Comparison of ENCODE assay signal across 8 mouse cellular contexts in genomic region chr11:120492024-120492877, GRCm38 (mm10). TPM values are rescaled to one million over a fixed set of nuclear protein-coding genes. Genes with fewer than 3 reads are reported as not detected.
DNase-seq lines count a peak whose midpoint lies in the region; ATAC-seq and TF ChIP-seq lines count a peak whose summit lies in the region.

No protein-coding gene starts in this region.

- no peaks in the 10 kb centered on the region for H3K27me3 ChIP-seq in MEL (ENCODE audit: control insufficient read depth in 1 of 2, insufficient read depth in 2 of 2, low read length in 2 of 2)
- H3K27me3 ChIP-seq in embryonic facial prominence, embryonic 12.5 days: no peaks in the 10 kb centered on the region
- no peaks in the 10 kb centered on the region for H3K27me3 ChIP-seq in limb, embryonic 10.5 days (ENCODE audit: low read depth, poor library complexity, severe bottlenecking)
- H3K27me3 ChIP-seq in midbrain, embryonic 11.5 days (ENCODE audit: control insufficient read depth, insufficient read depth, low read length): no peaks in the 10 kb centered on the region

- peak overlapping the region; percentile 87 for H3K9ac ChIP-seq in MEL (ENCODE audit: control insufficient read depth, low read depth, low read length, poor library complexity, severe bottlenecking)
- peak overlapping the region; percentile 85 for H3K9ac ChIP-seq in embryonic facial prominence, embryonic 12.5 days
- peak overlapping the region; percentile 80 for H3K9ac ChIP-seq in midbrain, embryonic 11.5 days (ENCODE audit: low read length)

- TF ChIP-seq CTCF in MEL (IDR thresholded peaks at IDR 0.05 in 2 of 3, conservative IDR thresholded peaks at IDR 0.05 in 1 of 3; ENCODE audit: control insufficient read depth in 1 of 3, insufficient read depth in 1 of 3, low read depth in 2 of 3, low read length in 3 of 3, poor library complexity in 1 of 3, severe bottlenecking in 1 of 3): peak; percentile 12 to 35 (median 14); a peak in 3 of 6 replicates

- WGBS in embryonic facial prominence, embryonic 12.5 days: under 1% methylated on average over 48 of the region's 48 CpGs
- under 1% methylated on average over 48 of the region's 48 CpGs for WGBS in limb, embryonic 10.5 days
- WGBS in midbrain, embryonic 11.5 days: under 1% methylated on average over 48 of the region's 48 CpGs

- peak overlapping the region; percentile 85 for H3K4me2 ChIP-seq in embryonic facial prominence, embryonic 12.5 days (replicated peaks)
- peak overlapping the region; percentile 86 for H3K4me2 ChIP-seq in midbrain, embryonic 11.5 days

- no peaks in the 10 kb centered on the region for H3K9me3 ChIP-seq in MEL (replicated peaks; ENCODE audit: insufficient read depth, low read length)
- no peaks in the 10 kb centered on the region for H3K9me3 ChIP-seq in embryonic facial prominence, embryonic 12.5 days
- no peaks in the 10 kb centered on the region for H3K9me3 ChIP-seq in limb, embryonic 10.5 days (replicated peaks)
- no peaks in the 10 kb centered on the region for H3K9me3 ChIP-seq in midbrain, embryonic 11.5 days (ENCODE audit: control insufficient read depth, low read length)

- H3K36me3 ChIP-seq in MEL (ENCODE audit: control insufficient read depth in 1 of 2, insufficient read depth in 2 of 2, low read length in 2 of 2): peaks cover 0 to 11% of the 10 kb centered on the region in 2 experiments; a peak in 3 of 4 replicates
- H3K36me3 ChIP-seq in embryonic facial prominence, embryonic 12.5 days: peaks cover 45% of the 10 kb centered on the region
- H3K36me3 ChIP-seq in limb, embryonic 10.5 days: peaks cover 72% of the 10 kb centered on the region
- peaks cover 18% of the 10 kb centered on the region for H3K36me3 ChIP-seq in midbrain, embryonic 11.5 days (ENCODE audit: control insufficient read depth, insufficient read depth, low read length)

- H3K4me3 ChIP-seq in MEL (ENCODE audit: control insufficient read depth in 1 of 2, insufficient read depth in 1 of 2, low read depth in 2 of 2, low read length in 2 of 2): peak overlapping the region; percentile 63 to 80
- H3K4me3 ChIP-seq in embryonic facial prominence, embryonic 12.5 days: peak overlapping the region; percentile 95
- H3K4me3 ChIP-seq in limb, embryonic 10.5 days: peak overlapping the region; percentile 97
- peak overlapping the region; percentile 92 for H3K4me3 ChIP-seq in midbrain, embryonic 11.5 days (ENCODE audit: low read depth, low read length)

- peak; percentile 64 for DNase-seq in CD4-positive helper T cell, adult 2 months (ENCODE audit: low read depth, low spot score)
- peak; percentile 88 for DNase-seq in MEL (ENCODE audit: low read depth, low spot score)
- DNase-seq in heart, postnatal 14 days: peak; percentile 49
- DNase-seq in limb, embryonic 10.5 days (ENCODE audit: low spot score): peak; percentile 65
- peak; percentile 93 for DNase-seq in midbrain, embryonic 11.5 days (ENCODE audit: low spot score, missing footprints)
- peak; percentile 27 for DNase-seq in telencephalon, adult 2 months (ENCODE audit: low read depth, low spot score)
- DNase-seq in gastrocnemius, postnatal 4 days (ENCODE audit: low spot score in 2 of 2): no peak

- TF ChIP-seq EP300 in MEL (IDR thresholded peaks at IDR 0.05; ENCODE audit: low read depth in 1 of 2, low read length in 2 of 2): no peak; a peak in 1 of 4 replicates

- ATAC-seq in embryonic facial prominence, embryonic 12.5 days (ENCODE audit: insufficient number of reproducible peaks, insufficient read depth, low FRiP score, low TSS enrichment): peak; percentile 10; the same call in 1 of the 2 replicates
- peak; percentile 56 for ATAC-seq in midbrain, embryonic 11.5 days (ENCODE audit: low FRiP score)

- intact Hi-C loops in heart, postnatal 14 days (cut with DNase I): no loop called here

- no peak for TF ChIP-seq POLR2A in MEL (IDR thresholded peaks at IDR 0.05; ENCODE audit: control insufficient read depth in 1 of 2, insufficient read depth in 1 of 2, low read depth in 1 of 2, low read length in 2 of 2, poor library complexity in 1 of 2)

- peak; percentile 34 for TF ChIP-seq RAD21 in MEL (IDR thresholded peaks at IDR 0.05; ENCODE audit: low read depth, low read length)

- peaks cover 20% of the 10 kb centered on the region for H3K79me2 ChIP-seq in MEL (ENCODE audit: control insufficient read depth, insufficient read depth, low read length, poor library complexity)

- peak overlapping the region; percentile 54 for H3K27ac ChIP-seq in MEL (ENCODE audit: control insufficient read depth, low read depth, low read length)
- peak overlapping the region; percentile 74 for H3K27ac ChIP-seq in embryonic facial prominence, embryonic 12.5 days
- H3K27ac ChIP-seq in limb, embryonic 10.5 days: peak overlapping the region; percentile 90
- peak overlapping the region; percentile 63 for H3K27ac ChIP-seq in midbrain, embryonic 11.5 days (ENCODE audit: low read depth, low read length)

- peaks cover 0 to 20% of the 10 kb centered on the region in 2 experiments; a peak in 2 of 4 replicates for H3K4me1 ChIP-seq in MEL (ENCODE audit: control insufficient read depth in 1 of 2, insufficient read depth in 2 of 2, low read length in 2 of 2)
- peaks cover 31% of the 10 kb centered on the region for H3K4me1 ChIP-seq in embryonic facial prominence, embryonic 12.5 days
- peaks cover 51% of the 10 kb centered on the region for H3K4me1 ChIP-seq in limb, embryonic 10.5 days
- peaks cover 20% of the 10 kb centered on the region for H3K4me1 ChIP-seq in midbrain, embryonic 11.5 days (ENCODE audit: control insufficient read depth, insufficient read depth, low read length)

TF ChIP-seq in MEL, 35 proteins besides CTCF, POLR2A, EP300 and RAD21 (continues in another document):
- peak; percentile 60 for TF ChIP-seq HCFC1 (IDR thresholded peaks at IDR 0.05; ENCODE audit: low read depth, low read length)
- no peak for TF ChIP-seq JUND (IDR thresholded peaks at IDR 0.05; ENCODE audit: low read depth, low read length)
- no peak for TF ChIP-seq TCF12 (IDR thresholded peaks at IDR 0.05; ENCODE audit: low read depth, low read length)
- no peak for TF ChIP-seq RCOR1 (IDR thresholded peaks at IDR 0.05; ENCODE audit: low read depth, low read length)
- no peak; the same call in 1 of the 2 replicates for TF ChIP-seq CHD1 (IDR thresholded peaks at IDR 0.05; ENCODE audit: low read depth, low read length)
- peak; percentile 67 for TF ChIP-seq TBP (IDR thresholded peaks at IDR 0.05; ENCODE audit: low read depth, low read length)

RNA-seq across cellular contexts. Expression of gene Slc25a10, which starts 0.6 kb away (rescaled TPM):
- total RNA-seq in MEL (2012; rRNA removed): 40.4 and 52.0 TPM in 2 replicates
- 10 to 100 TPM in 1 of 2 experiments, not detected in 1; 53.6 TPM for polyA plus RNA-seq in MEL (2012; ENCODE audit: insufficient read depth in 1 of 2, insufficient read length in 2 of 2, low read depth in 1 of 2, low replicate concordance in 2 of 2, missing spikeins in 1 of 2)
- 52.6 and 57.4 TPM in 2 replicates for polyA plus RNA-seq in embryonic facial prominence, embryonic 12.5 days (2016; fragmentation: Nextera tagmentation; extraction: Ambion mirVana)
- total RNA-seq in heart, postnatal 14 days (2021): 10 to 100 TPM; 14.1 to 15.9 TPM
- 69.0 and 71.8 TPM in 2 replicates for polyA plus RNA-seq in limb, embryonic 10.5 days (2016; fragmentation: Nextera tagmentation; extraction: Ambion mirVana)
- polyA plus RNA-seq in midbrain, embryonic 11.5 days (2014; fragmentation: Nextera tagmentation; extraction: Ambion mirVana): 30.0 and 38.7 TPM in 2 replicates
- 10 to 100 TPM; 19.6 to 20.0 TPM for total RNA-seq in gastrocnemius, postnatal 4 days (2021)

RNA-seq across cellular contexts. Expression of gene Mrpl12, which starts 7.8 kb away (rescaled TPM):
- 401 and 457 TPM in 2 replicates for total RNA-seq in MEL (2012; rRNA removed)
- polyA plus RNA-seq in MEL (2012; ENCODE audit: insufficient read depth in 1 of 2, insufficient read length in 2 of 2, low read depth in 1 of 2, low replicate concordance in 2 of 2, missing spikeins in 1 of 2): 100 to 1,000 TPM; 374 to 461 TPM
- polyA plus RNA-seq in embryonic facial prominence, embryonic 12.5 days (2016; fragmentation: Nextera tagmentation; extraction: Ambion mirVana): 126 and 128 TPM in 2 replicates
- 100 to 1,000 TPM; 222 to 244 TPM for total RNA-seq in heart, postnatal 14 days (2021)
- 187 and 250 TPM in 2 replicates for polyA plus RNA-seq in limb, embryonic 10.5 days (2016; fragmentation: Nextera tagmentation; extraction: Ambion mirVana)
- polyA plus RNA-seq in midbrain, embryonic 11.5 days (2014; fragmentation: Nextera tagmentation; extraction: Ambion mirVana): 137 and 152 TPM in 2 replicates
- total RNA-seq in gastrocnemius, postnatal 4 days (2021): 100 to 1,000 TPM; 116 to 122 TPM

RNA-seq across cellular contexts. Expression of gene Arl16, which starts 24.8 kb away (rescaled TPM):
- total RNA-seq in MEL (2012; rRNA removed): 19.8 and 20.8 TPM in 2 replicates
- polyA plus RNA-seq in MEL (2012; ENCODE audit: insufficient read depth in 1 of 2, insufficient read length in 2 of 2, low read depth in 1 of 2, low replicate concordance in 2 of 2, missing spikeins in 1 of 2): 10 to 100 TPM in 1 of 2 experiments, not detected in 1; 20.0 TPM
- polyA plus RNA-seq in embryonic facial prominence, embryonic 12.5 days (2016; fragmentation: Nextera tagmentation; extraction: Ambion mirVana): 62.9 and 64.2 TPM in 2 replicates
- total RNA-seq in heart, postnatal 14 days (2021): 10 to 100 TPM; 10.3 to 12.0 TPM
- 54.2 and 65.6 TPM in 2 replicates for polyA plus RNA-seq in limb, embryonic 10.5 days (2016; fragmentation: Nextera tagmentation; extraction: Ambion mirVana)
- polyA plus RNA-seq in midbrain, embryonic 11.5 days (2014; fragmentation: Nextera tagmentation; extraction: Ambion mirVana): 48.0 and 53.0 TPM in 2 replicates
- total RNA-seq in gastrocnemius, postnatal 4 days (2021): 10 to 100 TPM; 20.8 to 23.8 TPM

RNA-seq across cellular contexts. Expression of gene Ccdc137, which starts 34.3 kb away (rescaled TPM):
- 66.1 and 104 TPM in 2 replicates for total RNA-seq in MEL (2012; rRNA removed)
- 100 to 1,000 TPM in 1 of 2 experiments, not detected in 1; 116 TPM for polyA plus RNA-seq in MEL (2012; ENCODE audit: insufficient read depth in 1 of 2, insufficient read length in 2 of 2, low read depth in 1 of 2, low replicate concordance in 2 of 2, missing spikeins in 1 of 2)
- 41.8 and 42.2 TPM in 2 replicates for polyA plus RNA-seq in embryonic facial prominence, embryonic 12.5 days (2016; fragmentation: Nextera tagmentation; extraction: Ambion mirVana)
- total RNA-seq in heart, postnatal 14 days (2021): 1 to 10 TPM; 5.9 to 9.4 TPM
- polyA plus RNA-seq in limb, embryonic 10.5 days (2016; fragmentation: Nextera tagmentation; extraction: Ambion mirVana): 48.9 and 56.7 TPM in 2 replicates
- polyA plus RNA-seq in midbrain, embryonic 11.5 days (2014; fragmentation: Nextera tagmentation; extraction: Ambion mirVana): 25.4 and 25.6 TPM in 2 replicates
- total RNA-seq in gastrocnemius, postnatal 4 days (2021): 10 to 100 TPM in 1 of 2 experiments, 1 to 10 TPM in 1; 8.9 to 10.1 TPM

RNA-seq across cellular contexts. Expression of gene Oxld1, which starts 34.4 kb away (rescaled TPM):
- total RNA-seq in MEL (2012; rRNA removed): 15.9 and 17.6 TPM in 2 replicates
- polyA plus RNA-seq in MEL (2012; ENCODE audit: insufficient read depth in 1 of 2, insufficient read length in 2 of 2, low read depth in 1 of 2, low replicate concordance in 2 of 2, missing spikeins in 1 of 2): 10 to 100 TPM in 1 of 2 experiments, not detected in 1; 17.5 TPM
- polyA plus RNA-seq in embryonic facial prominence, embryonic 12.5 days (2016; fragmentation: Nextera tagmentation; extraction: Ambion mirVana): 11.2 and 12.0 TPM in 2 replicates
- total RNA-seq in heart, postnatal 14 days (2021): 10 to 100 TPM; 41.6 to 45.6 TPM
- 9.7 and 10.5 TPM in 2 replicates for polyA plus RNA-seq in limb, embryonic 10.5 days (2016; fragmentation: Nextera tagmentation; extraction: Ambion mirVana)
- polyA plus RNA-seq in midbrain, embryonic 11.5 days (2014; fragmentation: Nextera tagmentation; extraction: Ambion mirVana): 10.4 and 11.5 TPM in 2 replicates
- 10 to 100 TPM; 19.3 to 24.8 TPM for total RNA-seq in gastrocnemius, postnatal 4 days (2021)

Comparison
In these comparisons a context has a peak if more than half of its experiments do, and no peak if none do; other contexts are left out.
1. DNase-seq: peak in CD4-positive helper T cell, adult 2 months (single experiment), MEL (single experiment), heart, postnatal 14 days (2 of 2), limb, embryonic 10.5 days (single experiment), midbrain, embryonic 11.5 days (single experiment) and telencephalon, adult 2 months (single experiment); none in gastrocnemius, postnatal 4 days (0 of 2).
2. Peak in every context shown above with its lines, with median percentiles within 50 percentile points of each other: H3K27ac ChIP-seq, H3K4me3 ChIP-seq and H3K9ac ChIP-seq.